Mouse (Mus musculus): ENCODE measurements around the gene Mkrn1. TPM values are rescaled to one million over a fixed set of nuclear protein-coding genes. Genes with fewer than 3 reads are reported as not detected.

Mkrn1 gene
- polyA plus RNA-seq, 1 experiment from 2014 or later, result 243 TPM

- no peak for ATAC-seq
- Histone ChIP-seq H3K4me3 (ENCODE audit: low read length) (no peak overlapping the region), H3K9me3 (ENCODE audit: control insufficient read depth, low read length) (no peaks in the 10 kb centered on the region), H3K36me3 (ENCODE audit: control insufficient read depth, insufficient read depth, low read length) (no peaks in the 10 kb centered on the region), H3K4me2 (ENCODE audit: low read length) (no peak overlapping the region), H3K4me1 (ENCODE audit: control insufficient read depth, insufficient read depth, low read depth, low read length) (no peaks in the 10 kb centered on the region), H3K27ac (ENCODE audit: low read depth, low read length) (no peak overlapping the region), H3K9ac (ENCODE audit: low read depth, low read length) (no peak overlapping the region), H3K27me3 (replicated peaks; ENCODE audit: control insufficient read depth, insufficient read depth, low read length) (no peaks in the 10 kb centered on the region)
- 76% methylated on average over 2 of the region's 2 CpGs for WGBS
Observed at GRCm38 (mm10) chr6:39434111-39434885, 14.0 kb upstream of the Mkrn1 start.

DNA sequence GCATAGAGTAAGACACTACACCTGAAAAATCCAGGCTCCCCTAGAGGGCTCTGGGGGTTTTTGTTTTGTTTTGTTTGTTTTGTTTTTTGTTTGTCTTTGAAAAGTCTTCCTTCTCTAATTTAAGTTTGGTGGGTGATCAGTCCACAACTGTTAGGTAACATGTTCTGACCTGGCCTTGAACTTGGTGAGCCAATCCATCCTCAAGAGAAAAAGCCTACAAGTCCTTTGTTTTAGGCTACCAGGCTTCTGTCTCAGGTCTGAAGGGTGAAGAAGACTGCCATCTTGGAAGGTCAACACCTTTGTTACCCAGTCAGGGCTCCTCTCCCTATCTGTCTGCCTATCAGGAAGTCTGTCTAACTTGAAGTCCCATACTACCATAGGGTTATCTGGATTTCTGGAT is 13.4 kb upstream of the Mkrn1 start:
- no peak for ATAC-seq
- Histone ChIP-seq H3K27me3 (replicated peaks; ENCODE audit: control insufficient read depth, insufficient read depth, low read length) (no peaks in the 10 kb centered on the region), H3K4me3 (ENCODE audit: low read length) (no peak overlapping the region), H3K9me3 (ENCODE audit: control insufficient read depth, low read length) (no peaks in the 10 kb centered on the region), H3K4me1 (ENCODE audit: control insufficient read depth, insufficient read depth, low read depth, low read length) (no peaks in the 10 kb centered on the region), H3K9ac (ENCODE audit: low read depth, low read length) (no peak overlapping the region), H3K27ac (ENCODE audit: low read depth, low read length) (no peak overlapping the region), H3K4me2 (ENCODE audit: low read length) (no peak overlapping the region), H3K36me3 (ENCODE audit: control insufficient read depth, insufficient read depth, low read length) (no peaks in the 10 kb centered on the region)

DNA sequence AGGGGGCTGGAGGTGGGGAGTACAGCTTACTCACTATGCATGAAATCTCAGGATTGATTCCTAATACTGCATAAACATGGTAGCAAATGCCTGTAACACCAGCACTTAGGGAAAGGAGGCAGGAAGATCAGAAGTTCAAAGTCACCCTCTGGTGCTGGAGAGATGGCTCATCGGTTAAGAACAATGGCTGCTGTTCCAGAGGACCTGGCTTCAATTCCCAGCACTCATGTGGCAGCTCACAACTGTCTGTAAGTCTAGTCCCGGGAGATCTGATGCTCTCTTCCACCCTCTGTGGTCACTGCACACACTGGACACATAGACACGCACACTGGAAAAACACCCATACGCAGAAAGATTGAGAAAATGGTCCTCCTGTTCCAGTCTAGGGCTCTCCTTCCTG is 12.9 kb upstream of the Mkrn1 start:
- Histone ChIP-seq H3K9ac (ENCODE audit: low read depth, low read length) (no peak overlapping the region), H3K4me2 (ENCODE audit: low read length) (no peak overlapping the region), H3K9me3 (ENCODE audit: control insufficient read depth, low read length) (no peaks in the 10 kb centered on the region), H3K27me3 (replicated peaks; ENCODE audit: control insufficient read depth, insufficient read depth, low read length) (no peaks in the 10 kb centered on the region), H3K27ac (ENCODE audit: low read depth, low read length) (no peak overlapping the region), H3K36me3 (ENCODE audit: control insufficient read depth, insufficient read depth, low read length) (no peaks in the 10 kb centered on the region), H3K4me1 (ENCODE audit: control insufficient read depth, insufficient read depth, low read depth, low read length) (no peaks in the 10 kb centered on the region), H3K4me3 (ENCODE audit: low read length) (no peak overlapping the region)
- WGBS, result 84% methylated on average over 4 of the region's 4 CpGs
- no peak for ATAC-seq

DNA sequence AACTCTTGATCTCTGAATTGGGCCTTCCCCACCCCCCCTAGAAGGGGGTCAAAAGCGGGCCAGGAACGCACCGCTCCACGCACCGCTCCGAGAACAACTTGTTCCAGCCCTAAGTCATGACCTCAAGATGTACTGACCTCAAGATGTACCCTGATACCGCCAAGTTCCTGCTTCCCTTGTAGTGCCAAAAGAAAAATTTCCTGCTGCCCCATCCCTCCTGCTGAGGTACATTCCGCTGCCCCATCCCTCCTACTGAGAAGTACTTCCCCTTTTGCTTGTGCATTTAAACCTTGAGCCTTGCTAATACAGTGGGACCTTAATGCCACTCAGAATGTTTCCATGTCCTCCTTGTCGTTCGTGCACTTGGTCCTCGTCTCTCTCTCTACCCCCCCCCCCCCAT is 10.5 kb upstream of the Mkrn1 start:
- Histone ChIP-seq H3K4me1 (ENCODE audit: control insufficient read depth, insufficient read depth, low read depth, low read length) (no peaks in the 10 kb centered on the region), H3K27ac (ENCODE audit: low read depth, low read length) (no peak overlapping the region), H3K27me3 (replicated peaks; ENCODE audit: control insufficient read depth, insufficient read depth, low read length) (no peaks in the 10 kb centered on the region), H3K36me3 (ENCODE audit: control insufficient read depth, insufficient read depth, low read length) (no peaks in the 10 kb centered on the region), H3K4me3 (ENCODE audit: low read length) (no peak overlapping the region), H3K9ac (ENCODE audit: low read depth, low read length) (no peak overlapping the region), H3K9me3 (ENCODE audit: control insufficient read depth, low read length) (no peaks in the 10 kb centered on the region), H3K4me2 (ENCODE audit: low read length) (no peak overlapping the region)
- no peak for ATAC-seq
- WGBS, result 66% methylated on average over 11 of the region's 11 CpGs

- H3K9me3 ChIP-seq (ENCODE audit: control insufficient read depth, low read length), result no peaks in the 10 kb centered on the region
- H3K27ac ChIP-seq (ENCODE audit: low read depth, low read length), result no peak overlapping the region
- H3K4me1 ChIP-seq (ENCODE audit: control insufficient read depth, insufficient read depth, low read depth, low read length), result no peaks in the 10 kb centered on the region
- H3K4me2 ChIP-seq (ENCODE audit: low read length), result no peak overlapping the region
- WGBS, result 78% methylated on average over 6 of the region's 6 CpGs
- no peak for ATAC-seq
- no peak overlapping the region for H3K9ac ChIP-seq (ENCODE audit: low read depth, low read length)
- H3K36me3 ChIP-seq (ENCODE audit: control insufficient read depth, insufficient read depth, low read length), result no peaks in the 10 kb centered on the region
- no peaks in the 10 kb centered on the region for H3K27me3 ChIP-seq (replicated peaks; ENCODE audit: control insufficient read depth, insufficient read depth, low read length)
- no peak overlapping the region for H3K4me3 ChIP-seq (ENCODE audit: low read length)
Observed at GRCm38 (mm10) chr6:39429007-39429788, 8.9 kb upstream of the Mkrn1 start.

DNA sequence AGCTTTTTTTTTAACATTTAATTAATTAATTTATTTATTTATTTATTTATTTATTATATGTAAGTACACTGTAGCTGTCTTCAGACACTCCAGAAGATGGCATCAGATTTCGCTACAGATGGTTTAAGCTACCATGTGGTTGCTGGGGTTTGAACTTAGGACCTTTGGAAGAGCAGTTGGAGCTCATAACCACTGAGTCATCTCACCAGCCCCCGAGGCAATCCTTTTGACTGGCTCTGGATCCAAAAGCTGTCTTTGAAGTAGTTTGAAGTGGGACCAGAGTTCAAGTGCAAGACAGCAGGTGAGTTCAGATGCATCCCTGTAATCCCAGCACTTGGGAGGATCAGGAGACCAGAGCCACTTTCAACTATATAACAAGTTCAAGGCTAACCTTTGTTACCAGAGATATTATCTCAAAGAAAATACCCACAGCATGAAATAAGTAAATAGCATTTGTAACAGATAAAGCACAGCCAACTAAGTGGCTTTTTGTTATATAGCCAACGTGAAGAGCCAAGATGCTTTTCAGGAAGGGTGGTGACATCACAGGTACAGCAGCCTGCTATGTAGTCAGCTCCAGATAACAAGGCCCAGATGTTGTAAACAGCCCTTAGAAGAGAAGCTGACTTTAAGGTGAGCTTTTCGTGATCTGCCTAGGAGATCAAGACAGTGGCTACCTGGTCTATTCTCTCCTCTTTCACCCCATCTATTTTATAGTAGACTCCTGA is 7.2 kb upstream of the Mkrn1 start:
- 90% methylated on average over 4 of the region's 4 CpGs for WGBS

GRCm38 (mm10) chr6:39426725-39427124 is 6.5 kb upstream of the Mkrn1 start:
- H3K9me3 ChIP-seq (ENCODE audit: control insufficient read depth, low read length), result no peaks in the 10 kb centered on the region
- no peaks in the 10 kb centered on the region for H3K4me1 ChIP-seq (ENCODE audit: control insufficient read depth, insufficient read depth, low read depth, low read length)
- no peak overlapping the region for H3K4me3 ChIP-seq (ENCODE audit: low read length)
- no peak overlapping the region for H3K9ac ChIP-seq (ENCODE audit: low read depth, low read length)
- H3K27ac ChIP-seq (ENCODE audit: low read depth, low read length), result no peak overlapping the region
- no peak for ATAC-seq
- H3K4me2 ChIP-seq (ENCODE audit: low read length), result no peak overlapping the region
- H3K27me3 ChIP-seq (replicated peaks; ENCODE audit: control insufficient read depth, insufficient read depth, low read length), result no peaks in the 10 kb centered on the region
- WGBS, result 93% methylated on average over 4 of the region's 4 CpGs
- no peaks in the 10 kb centered on the region for H3K36me3 ChIP-seq (ENCODE audit: control insufficient read depth, insufficient read depth, low read length)

More for the DNA sequence above, 7.2 kb upstream of the Mkrn1 start:
- Histone ChIP-seq H3K4me1 (ENCODE audit: control insufficient read depth, insufficient read depth, low read depth, low read length) (no peaks in the 10 kb centered on the region), H3K4me2 (ENCODE audit: low read length) (no peak overlapping the region), H3K36me3 (ENCODE audit: control insufficient read depth, insufficient read depth, low read length) (no peaks in the 10 kb centered on the region), H3K9ac (ENCODE audit: low read depth, low read length) (no peak overlapping the region), H3K27ac (ENCODE audit: low read depth, low read length) (no peak overlapping the region), H3K4me3 (ENCODE audit: low read length) (no peak overlapping the region), H3K9me3 (ENCODE audit: control insufficient read depth, low read length) (no peaks in the 10 kb centered on the region), H3K27me3 (replicated peaks; ENCODE audit: control insufficient read depth, insufficient read depth, low read length) (no peaks in the 10 kb centered on the region)
- ATAC-seq, result no peak

DNA sequence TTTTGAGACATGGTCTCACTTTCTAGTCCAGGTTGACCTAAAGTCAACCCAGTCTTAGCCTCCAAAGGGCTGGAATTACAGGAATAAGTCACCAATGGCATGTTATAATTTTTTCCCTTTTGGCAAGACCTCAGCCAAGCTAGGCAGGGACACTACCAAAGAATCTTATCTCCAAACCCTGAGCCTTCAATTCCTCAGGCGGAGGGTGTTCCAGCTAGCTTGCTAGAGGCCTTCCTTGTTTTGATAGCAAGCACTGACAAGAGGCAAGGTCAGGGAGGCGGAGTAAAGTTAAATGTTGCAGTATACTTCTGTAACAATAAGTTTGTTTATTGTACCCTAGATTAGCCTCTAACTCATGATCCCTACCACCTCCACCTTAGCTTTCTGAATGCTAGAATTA is 4.9 kb upstream of the Mkrn1 start:
- no peaks in the 10 kb centered on the region for H3K36me3 ChIP-seq (ENCODE audit: control insufficient read depth, insufficient read depth, low read length)
- no peak overlapping the region for H3K9ac ChIP-seq (ENCODE audit: low read depth, low read length)
- H3K4me1 ChIP-seq (ENCODE audit: control insufficient read depth, insufficient read depth, low read depth, low read length), result no peaks in the 10 kb centered on the region
- 89% methylated on average over 2 of the region's 2 CpGs for WGBS
- H3K27me3 ChIP-seq (replicated peaks; ENCODE audit: control insufficient read depth, insufficient read depth, low read length), result no peaks in the 10 kb centered on the region
- no peak overlapping the region for H3K4me3 ChIP-seq (ENCODE audit: low read length)
- no peak overlapping the region for H3K4me2 ChIP-seq (ENCODE audit: low read length)
- H3K9me3 ChIP-seq (ENCODE audit: control insufficient read depth, low read length), result no peaks in the 10 kb centered on the region
- no peak overlapping the region for H3K27ac ChIP-seq (ENCODE audit: low read depth, low read length)
- no peak for ATAC-seq

DNA sequence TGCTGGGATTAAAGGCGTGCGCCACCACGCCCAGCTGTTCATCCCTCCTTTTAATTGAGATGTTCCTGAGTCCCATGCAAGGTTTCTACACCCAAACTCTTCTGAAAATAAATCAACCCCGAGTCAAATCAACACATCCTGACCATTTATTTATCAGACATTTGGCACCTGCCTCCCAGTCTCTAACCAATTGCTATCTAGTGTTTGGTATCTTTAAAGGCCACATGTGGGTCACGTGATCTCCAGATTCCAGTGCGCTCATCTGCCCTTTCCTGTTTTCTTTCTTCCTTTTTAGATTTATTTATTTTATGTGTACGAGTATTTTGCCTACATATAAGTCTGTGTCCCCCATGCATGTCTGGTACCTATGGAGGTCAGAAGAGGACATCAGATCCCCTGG is 3.4 kb upstream of the Mkrn1 start:
- Histone ChIP-seq H3K27me3 (replicated peaks; ENCODE audit: control insufficient read depth, insufficient read depth, low read length) (no peaks in the 10 kb centered on the region), H3K4me2 (ENCODE audit: low read length) (no peak overlapping the region), H3K27ac (ENCODE audit: low read depth, low read length) (no peak overlapping the region), H3K9me3 (ENCODE audit: control insufficient read depth, low read length) (no peaks in the 10 kb centered on the region), H3K4me3 (ENCODE audit: low read length) (no peak overlapping the region), H3K9ac (ENCODE audit: low read depth, low read length) (no peak overlapping the region), H3K36me3 (ENCODE audit: control insufficient read depth, insufficient read depth, low read length) (no peaks in the 10 kb centered on the region), H3K4me1 (ENCODE audit: control insufficient read depth, insufficient read depth, low read depth, low read length) (no peaks in the 10 kb centered on the region)
- WGBS, result 89% methylated on average over 7 of the region's 7 CpGs
- ATAC-seq, result no peak

Data from hindbrain, embryonic 16.5 days (tissue).